Mouse (Mus musculus): ENCODE data around the gene Klhl3. TPM values are rescaled to one million over a fixed set of nuclear protein-coding genes. Genes with fewer than 3 reads are reported as not detected.

The Klhl3 gene
- polyA plus RNA-seq, 1 experiment: 0.43 TPM

DNA sequence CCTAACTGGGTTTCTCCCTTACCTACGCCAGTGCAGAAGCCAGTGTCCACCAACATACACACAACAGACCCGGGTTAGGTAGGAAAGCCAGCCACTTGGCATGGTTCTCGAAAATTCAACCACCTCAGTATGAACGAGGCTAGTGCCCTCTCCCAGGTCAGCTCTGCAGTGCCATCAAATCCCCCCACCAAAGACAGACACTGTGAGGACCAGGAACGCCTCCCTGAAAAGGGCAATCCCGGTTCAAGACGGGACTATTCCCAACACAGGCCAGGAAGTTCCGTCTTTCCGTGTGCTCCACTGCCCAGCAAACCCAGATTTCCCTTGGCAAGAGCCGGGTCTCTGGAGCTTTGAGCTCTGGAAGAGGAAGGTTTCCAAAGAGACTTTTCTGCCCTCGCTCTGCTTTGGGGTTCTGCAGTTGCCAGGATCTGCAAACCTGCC, 771 bp downstream of the Klhl3 start:
- H3K27ac ChIP-seq (ENCODE audit: insufficient read depth, low read depth, low read length): no peak overlapping the region
- H3K36me3 ChIP-seq (ENCODE audit: control insufficient read depth, insufficient read depth, low read length): no peaks in the 10 kb centered on the region
- peak overlapping the region; percentile 65 for H3K4me3 ChIP-seq (ENCODE audit: low read depth, low read length)
- TF ChIP-seq CTCF (IDR thresholded peaks at IDR 0.05; ENCODE audit: extremely low read depth, insufficient read length, insufficient replicate concordance, low read depth, low read length) (no peak), POLR2A (IDR thresholded peaks at IDR 0.05; ENCODE audit: low read depth, low read length) (peak; percentile 19; the same call in 1 of the 2 replicates)
- peaks cover 14% of the 10 kb centered on the region; the same call in 1 of the 2 replicates for H3K4me1 ChIP-seq (ENCODE audit: control insufficient read depth, insufficient read depth, insufficient read length, low read length)
- no peaks in the 10 kb centered on the region for H3K27me3 ChIP-seq (ENCODE audit: control insufficient read depth, insufficient read depth, low read length)
- 11% methylated on average over 11 of the region's 11 CpGs for WGBS

- TF ChIP-seq POLR2A (IDR thresholded peaks at IDR 0.05; ENCODE audit: low read depth, low read length) (no peak), CTCF (IDR thresholded peaks at IDR 0.05; ENCODE audit: extremely low read depth, insufficient read length, insufficient replicate concordance, low read depth, low read length) (no peak)
- H3K36me3 ChIP-seq (ENCODE audit: control insufficient read depth, insufficient read depth, low read length): no peaks in the 10 kb centered on the region
- peaks cover 14% of the 10 kb centered on the region; the same call in 1 of the 2 replicates for H3K4me1 ChIP-seq (ENCODE audit: control insufficient read depth, insufficient read depth, insufficient read length, low read length)
- H3K27ac ChIP-seq (ENCODE audit: insufficient read depth, low read depth, low read length): no peak overlapping the region
- 61% methylated on average over 10 of the region's 10 CpGs for WGBS
- 0 out of 2 replicates have a peak overlapping the region, but pooled peaks have one; percentile 65 for H3K4me3 ChIP-seq (ENCODE audit: low read depth, low read length)
- no peaks in the 10 kb centered on the region for H3K27me3 ChIP-seq (ENCODE audit: control insufficient read depth, insufficient read depth, low read length)
These were observed 1.2 kb downstream of the Klhl3 start for GRCm38 (mm10) chr13:58112191-58112590.

GRCm38 (mm10) chr13:58111306-58111705, 2.1 kb downstream of the Klhl3 start:
- TF ChIP-seq POLR2A (IDR thresholded peaks at IDR 0.05; ENCODE audit: low read depth, low read length): no peak
- no peak for TF ChIP-seq CTCF (IDR thresholded peaks at IDR 0.05; ENCODE audit: extremely low read depth, insufficient read length, insufficient replicate concordance, low read depth, low read length)
- Histone ChIP-seq H3K4me1 (ENCODE audit: control insufficient read depth, insufficient read depth, insufficient read length, low read length) (peaks cover 14% of the 10 kb centered on the region; the same call in 1 of the 2 replicates), H3K4me3 (ENCODE audit: low read depth, low read length) (no peak overlapping the region), H3K27me3 (ENCODE audit: control insufficient read depth, insufficient read depth, low read length) (no peaks in the 10 kb centered on the region), H3K36me3 (ENCODE audit: control insufficient read depth, insufficient read depth, low read length) (no peaks in the 10 kb centered on the region), H3K27ac (ENCODE audit: insufficient read depth, low read depth, low read length) (no peak overlapping the region)
- 93% methylated on average over 6 of the region's 6 CpGs for WGBS

DNA sequence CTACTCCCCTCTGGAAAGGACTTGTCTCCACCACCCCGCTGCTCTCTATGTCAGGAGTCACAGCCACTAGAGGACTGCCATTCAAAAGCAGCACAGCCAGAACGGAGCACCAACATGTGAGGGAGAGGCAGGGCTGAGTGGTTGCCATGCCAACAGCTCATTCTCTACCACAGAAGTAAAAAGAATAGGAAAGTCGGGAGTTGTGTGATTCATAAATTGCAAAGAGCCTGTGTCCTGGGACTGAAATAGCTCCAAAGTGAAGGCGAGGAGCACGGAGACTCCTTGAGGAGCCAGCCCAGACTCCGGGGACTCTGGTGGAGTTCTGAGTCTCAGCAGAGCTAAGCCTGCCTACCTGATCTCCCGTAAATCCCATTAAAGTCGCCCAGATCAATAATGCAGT, 22.7 kb downstream of the Klhl3 start:
- Histone ChIP-seq H3K36me3 (ENCODE audit: control insufficient read depth, insufficient read depth, low read length) (no peaks in the 10 kb centered on the region), H3K4me1 (ENCODE audit: control insufficient read depth, insufficient read depth, insufficient read length, low read length) (no peaks in the 10 kb centered on the region), H3K27ac (ENCODE audit: insufficient read depth, low read depth, low read length) (no peak overlapping the region), H3K4me3 (ENCODE audit: low read depth, low read length) (no peak overlapping the region), H3K27me3 (ENCODE audit: control insufficient read depth, insufficient read depth, low read length) (no peaks in the 10 kb centered on the region)
- WGBS: 60% methylated on average over 8 of the region's 8 CpGs
- no peak for TF ChIP-seq CTCF (IDR thresholded peaks at IDR 0.05; ENCODE audit: extremely low read depth, insufficient read length, insufficient replicate concordance, low read depth, low read length)

DNA sequence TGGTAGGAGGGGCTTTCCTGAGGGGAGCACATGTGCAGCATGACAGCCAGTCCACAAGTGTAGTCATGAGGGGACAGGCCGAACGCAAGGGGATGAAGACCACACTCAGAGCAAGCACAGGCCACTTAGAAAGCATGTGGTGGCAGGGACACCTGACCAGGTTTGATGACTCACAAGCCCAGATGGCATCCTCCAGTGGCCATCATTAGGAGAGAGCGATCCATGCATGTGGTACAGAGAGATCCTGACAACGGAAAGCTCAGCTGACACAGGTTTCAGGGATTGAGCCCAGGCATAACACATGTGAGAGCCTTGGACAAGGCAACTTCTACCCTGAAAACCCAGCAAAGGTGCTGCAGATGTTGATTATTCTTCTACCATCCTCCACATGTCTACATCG, 29.0 kb downstream of the Klhl3 start:
- Histone ChIP-seq H3K27me3 (ENCODE audit: control insufficient read depth, insufficient read depth, low read length) (no peaks in the 10 kb centered on the region), H3K36me3 (ENCODE audit: control insufficient read depth, insufficient read depth, low read length) (no peaks in the 10 kb centered on the region), H3K4me1 (ENCODE audit: control insufficient read depth, insufficient read depth, insufficient read length, low read length) (no peaks in the 10 kb centered on the region), H3K27ac (ENCODE audit: insufficient read depth, low read depth, low read length) (no peak overlapping the region), H3K4me3 (ENCODE audit: low read depth, low read length) (no peak overlapping the region)
- 90% methylated on average over 5 of the region's 5 CpGs for whole genome bisulfite sequencing
- TF ChIP-seq POLR2A (IDR thresholded peaks at IDR 0.05; ENCODE audit: low read depth, low read length) (no peak), CTCF (IDR thresholded peaks at IDR 0.05; ENCODE audit: extremely low read depth, insufficient read length, insufficient replicate concordance, low read depth, low read length) (no peak)

DNA sequence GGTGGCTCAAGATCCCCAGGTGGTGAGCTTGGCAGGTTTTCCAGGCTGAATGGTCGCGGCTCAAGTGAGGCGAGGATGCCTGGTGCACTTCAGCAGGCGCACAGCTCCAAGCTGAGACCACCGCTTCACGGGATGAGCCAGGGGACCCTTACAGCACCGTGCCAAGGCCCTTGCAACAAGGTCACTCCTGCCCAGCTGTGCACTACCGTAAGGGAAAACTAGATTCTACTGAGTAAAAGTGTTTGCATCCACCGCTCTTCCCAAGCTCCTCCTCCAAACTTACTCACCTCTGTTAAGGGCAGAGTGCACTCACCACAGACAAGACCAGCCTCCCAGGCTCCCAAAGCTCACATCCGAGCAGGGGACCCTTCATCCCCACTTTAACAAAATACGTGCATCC, 29.9 kb downstream of the Klhl3 start:
- TF ChIP-seq POLR2A (IDR thresholded peaks at IDR 0.05; ENCODE audit: low read depth, low read length): no peak
- no peak for TF ChIP-seq CTCF (IDR thresholded peaks at IDR 0.05; ENCODE audit: extremely low read depth, insufficient read length, insufficient replicate concordance, low read depth, low read length)
- H3K27ac ChIP-seq (ENCODE audit: insufficient read depth, low read depth, low read length): no peak overlapping the region
- H3K4me3 ChIP-seq (ENCODE audit: low read depth, low read length): no peak overlapping the region
- H3K36me3 ChIP-seq (ENCODE audit: control insufficient read depth, insufficient read depth, low read length): no peaks in the 10 kb centered on the region
- WGBS: 85% methylated on average over 11 of the region's 11 CpGs
- no peaks in the 10 kb centered on the region for H3K4me1 ChIP-seq (ENCODE audit: control insufficient read depth, insufficient read depth, insufficient read length, low read length)
- H3K27me3 ChIP-seq (ENCODE audit: control insufficient read depth, insufficient read depth, low read length): no peaks in the 10 kb centered on the region

DNA sequence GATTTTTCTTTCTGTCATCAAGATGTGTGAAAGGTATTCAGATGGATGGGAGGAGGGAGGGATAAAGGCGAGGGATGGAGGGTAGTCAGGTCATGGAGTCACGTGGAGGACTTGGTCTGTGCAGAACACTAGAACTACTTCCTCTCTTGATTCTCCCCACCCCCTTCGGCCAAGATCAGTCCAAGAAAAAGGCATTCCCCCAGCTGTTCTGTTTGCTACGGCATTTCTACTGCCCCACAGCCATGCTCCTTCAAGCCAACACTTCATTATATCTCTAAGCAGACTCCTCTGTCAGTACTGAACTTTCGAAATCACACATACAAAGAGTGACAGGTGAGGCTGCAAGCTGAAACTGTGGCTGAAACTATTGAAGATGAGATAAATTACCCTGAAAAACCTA, 30.3 kb downstream of the Klhl3 start:
- Histone ChIP-seq H3K27ac (ENCODE audit: insufficient read depth, low read depth, low read length) (no peak overlapping the region), H3K36me3 (ENCODE audit: control insufficient read depth, insufficient read depth, low read length) (no peaks in the 10 kb centered on the region), H3K4me1 (ENCODE audit: control insufficient read depth, insufficient read depth, insufficient read length, low read length) (no peaks in the 10 kb centered on the region), H3K4me3 (ENCODE audit: low read depth, low read length) (no peak overlapping the region), H3K27me3 (ENCODE audit: control insufficient read depth, insufficient read depth, low read length) (no peaks in the 10 kb centered on the region)
- WGBS: 71% methylated on average over 5 of the region's 5 CpGs
- TF ChIP-seq CTCF (IDR thresholded peaks at IDR 0.05; ENCODE audit: extremely low read depth, insufficient read length, insufficient replicate concordance, low read depth, low read length): no peak
- no peak for TF ChIP-seq POLR2A (IDR thresholded peaks at IDR 0.05; ENCODE audit: low read depth, low read length)

Data from small intestine, adult 2 months (tissue).